Mouse (Mus musculus) olfactory bulb, adult 2 months (tissue): ENCODE results near the gene Hoxd3. TPM values are rescaled to one million over a fixed set of nuclear protein-coding genes. Genes with fewer than 3 reads are reported as not detected.
A peak's percentile ranks its signal among the peaks of the same experiment; 100 is the strongest.

Experiments used
- H3K27ac ChIP-seq: fragments of 200-500 bp; 2 replicates; pipeline ENCODE4 v1.5.1; 2012; ENCODE audit warnings: low read depth, low read length; ENCODE audit not compliant: insufficient read depth
- H3K4me1 ChIP-seq: fragments of 200-500 bp; 2 replicates; pipeline ENCODE4 v1.6.1; 2012; ENCODE audit warnings: low read length; ENCODE audit not compliant: control insufficient read depth, insufficient read depth
- H3K4me3 ChIP-seq: fragments of 200-500 bp; 2 replicates; pipeline ENCODE4 v1.5.1; 2012; ENCODE audit warnings: mild to moderate bottlenecking, low read depth, low read length, moderate library complexity; ENCODE audit not compliant: insufficient read depth
- CTCF ChIP-seq: fragments of 200-500 bp; IDR thresholded peaks from 2 replicates; pipeline ENCODE4 v1.5.1; 2012; ENCODE audit warnings: low read depth, mild to moderate bottlenecking, low read length, moderate library complexity; ENCODE audit not compliant: insufficient read depth
- POLR2A ChIP-seq: fragments of 200-500 bp; IDR thresholded peaks from 2 replicates; pipeline ENCODE4 v1.6.1; 2012; ENCODE audit warnings: mild to moderate bottlenecking, low read depth, low read length, moderate library complexity; ENCODE audit not compliant: insufficient read depth
- WGBS: fragments of 180-500 bp; shearing (Covaris S2); methylation state at CpG from one replicate; pipeline ENCODE4 v1.1.7; 2018; 5-methylcytosine and 5-hydroxymethylcytosine counted together
- polyA plus RNA-seq: library from polyadenylated mRNA; stranded (reverse); fragments of >200 nt; gene quantifications from 2 replicates; pipeline ENCODE4 v1.2.4, GENCODE M21; 2012; ENCODE audit warnings: low replicate concordance; ENCODE audit not compliant: missing spikeins, insufficient read depth, insufficient read length

The Hoxd3 gene
- polyA plus RNA-seq, 1 experiment = not detected

DNA sequence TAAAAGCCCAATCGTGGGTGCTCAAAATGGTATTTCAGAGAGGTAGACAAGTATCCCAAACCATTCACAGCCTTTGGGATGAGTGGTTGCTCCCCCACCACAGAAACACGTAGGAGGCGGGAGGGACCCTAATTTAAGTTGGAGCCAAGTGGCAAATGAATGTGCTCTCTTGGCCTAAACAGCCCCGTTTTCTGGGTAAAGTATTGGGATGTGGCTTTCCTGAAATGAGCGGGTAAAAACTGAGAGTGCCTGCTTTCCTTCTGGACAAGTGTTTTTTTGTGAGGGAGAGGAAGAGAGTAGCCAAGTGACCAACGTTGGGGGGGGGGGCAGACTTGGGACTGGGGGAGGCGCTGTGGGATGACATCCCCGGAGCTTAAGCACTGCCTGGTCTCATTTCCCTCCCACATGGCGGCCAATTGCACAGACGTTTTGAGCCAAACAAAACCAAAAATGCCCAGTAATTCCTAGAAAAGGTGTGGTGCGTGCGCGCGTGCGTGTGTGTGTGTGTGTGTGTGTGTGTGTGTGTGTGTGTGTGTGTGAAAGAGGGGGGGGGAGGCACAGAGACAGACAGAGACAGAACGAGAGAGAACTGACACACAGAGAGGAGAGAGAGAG, 691 bp upstream of the Hoxd3 start:
- WGBS = 3% methylated on average over 16 of the region's 16 CpGs
- no peak overlapping the region for H3K4me3 ChIP-seq
- H3K4me1 ChIP-seq = peaks cover 10% of the 10 kb centered on the region; the same call in 1 of the 2 replicates
- no peak overlapping the region for H3K27ac ChIP-seq
- TF ChIP-seq CTCF (no peak), POLR2A (no peak)

DNA sequence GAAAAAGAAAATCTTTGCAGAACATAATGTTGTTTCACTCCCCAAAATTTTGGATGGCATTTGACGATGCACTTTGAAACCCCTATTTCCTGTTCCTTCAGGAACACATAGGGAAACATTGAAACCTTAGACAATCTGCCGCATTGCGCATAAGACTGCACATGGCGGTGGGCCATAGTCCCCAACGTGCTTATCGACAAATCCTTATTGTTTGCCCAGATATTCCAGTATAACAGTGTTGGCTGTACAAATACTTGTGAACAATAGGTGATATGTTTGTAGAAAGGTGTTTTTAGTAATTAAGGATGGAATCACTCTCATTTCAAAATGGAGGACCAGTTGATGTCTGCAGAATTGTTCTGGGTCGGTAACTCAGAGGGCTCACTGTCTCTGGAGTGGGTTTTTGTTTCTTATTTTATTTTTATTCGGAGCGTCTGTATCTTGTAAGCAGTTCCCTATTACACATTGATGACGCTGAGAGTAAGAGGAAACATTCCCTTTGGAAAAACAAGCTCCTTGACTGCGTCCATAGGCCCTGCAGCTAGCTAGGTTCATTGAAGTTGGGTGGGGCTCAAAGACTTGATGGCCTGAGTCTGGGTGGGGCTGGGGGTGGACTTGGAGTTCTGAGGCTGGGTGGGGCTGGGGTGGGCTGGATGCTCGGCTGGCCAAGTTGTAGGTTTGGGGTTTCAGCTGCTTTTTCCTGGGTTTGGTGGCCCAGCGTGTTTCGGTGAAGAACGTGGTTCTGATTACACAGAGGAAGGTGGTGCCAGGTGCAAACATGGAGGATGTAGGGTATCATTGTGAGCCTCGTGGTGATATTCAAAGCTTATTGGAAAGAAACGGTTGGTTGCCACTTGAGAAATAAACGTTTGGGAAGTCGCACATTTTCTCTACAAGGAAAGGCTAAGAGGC, 1.8 kb downstream of the Hoxd3 start:
- H3K27ac ChIP-seq = no peak overlapping the region
- no peak overlapping the region for H3K4me3 ChIP-seq
- peaks cover 10% of the 10 kb centered on the region; the same call in 1 of the 2 replicates for H3K4me1 ChIP-seq
- TF ChIP-seq CTCF (no peak), POLR2A (no peak)
- 7% methylated on average over 19 of the region's 19 CpGs for WGBS

GRCm38 (mm10) chr2:74714156-74714789, 2.5 kb downstream of the Hoxd3 start:
- WGBS = 9% methylated on average over 18 of the region's 18 CpGs
- Histone ChIP-seq H3K27ac (no peak overlapping the region), H3K4me1 (peaks cover 10% of the 10 kb centered on the region; the same call in 1 of the 2 replicates), H3K4me3 (no peak overlapping the region)
- TF ChIP-seq POLR2A = no peak
- TF ChIP-seq CTCF = no peak

- no peak overlapping the region for H3K4me3 ChIP-seq
- H3K4me1 ChIP-seq = peaks cover 10% of the 10 kb centered on the region; the same call in 1 of the 2 replicates
- 1% methylated on average over 14 of the region's 14 CpGs for WGBS
- H3K27ac ChIP-seq = no peak overlapping the region
- no peak for TF ChIP-seq POLR2A
- no peak for TF ChIP-seq CTCF
These were observed 3.2 kb downstream of the Hoxd3 start for GRCm38 (mm10) chr2:74714881-74715280.

DNA sequence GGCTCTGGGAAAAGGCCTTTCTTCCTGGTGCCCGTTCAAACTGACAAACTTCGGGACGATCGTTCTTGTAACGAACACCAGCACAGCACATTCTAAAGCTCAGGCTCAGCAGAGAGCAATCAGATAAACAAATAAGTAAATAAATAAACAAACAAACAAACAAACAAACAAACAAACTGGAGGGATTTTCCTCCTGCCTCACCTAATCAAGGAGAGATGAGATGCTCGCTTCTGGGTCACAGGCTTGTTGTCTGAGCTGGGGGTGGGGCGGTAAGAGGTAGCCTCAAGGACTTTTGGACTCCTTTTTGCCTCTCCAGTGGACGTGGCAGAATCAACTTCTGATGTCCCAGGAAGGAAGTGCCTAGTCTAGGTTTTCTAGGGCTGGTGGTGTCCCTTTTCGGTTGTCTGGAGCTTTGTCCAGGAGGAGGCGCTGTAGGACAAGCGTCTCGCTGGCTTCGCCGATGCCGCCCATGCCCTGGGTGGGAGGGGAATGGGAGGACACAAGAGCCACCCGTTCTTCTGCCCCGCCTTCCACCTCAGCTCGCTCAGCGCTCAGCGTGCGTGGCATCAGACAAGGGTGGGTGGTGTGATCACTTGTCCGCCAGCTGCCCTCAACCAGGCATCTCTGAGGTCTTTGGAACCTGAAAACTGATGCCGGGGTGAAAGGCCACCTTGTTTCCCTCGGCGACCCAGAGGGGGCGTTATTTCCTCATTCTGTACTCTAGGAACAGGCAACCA, 3.9 kb downstream of the Hoxd3 start:
- H3K4me1 ChIP-seq = peaks cover 10% of the 10 kb centered on the region; the same call in 1 of the 2 replicates
- H3K4me3 ChIP-seq = peak overlapping the region; percentile 9; the same call in 1 of the 2 replicates

DNA sequence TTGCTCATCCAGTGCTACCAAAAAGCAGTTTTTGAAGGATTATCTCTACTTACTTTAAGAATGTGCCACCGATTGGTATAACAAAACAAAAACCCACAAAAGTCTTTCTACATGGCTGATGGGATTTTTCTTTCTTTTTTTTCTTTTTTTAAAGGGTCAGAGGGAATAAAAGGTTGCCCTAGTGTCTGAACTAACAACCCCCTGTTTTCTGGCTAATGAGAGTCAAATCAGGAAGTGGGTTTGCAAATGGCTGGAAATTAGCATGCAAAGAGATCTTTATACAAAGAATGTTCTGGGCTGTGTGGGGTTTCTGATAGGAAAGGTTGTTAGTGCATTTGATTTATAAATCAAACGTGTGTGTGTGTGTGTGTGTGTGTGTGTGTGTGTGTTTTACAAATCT, 8.7 kb downstream of the Hoxd3 start:
- H3K4me3 ChIP-seq = no peak overlapping the region
- WGBS = 7% methylated on average over 2 of the region's 2 CpGs
- H3K4me1 ChIP-seq = 0 out of 2 replicates have a peak, but pooled peaks cover 3% of the 10 kb centered on the region
- H3K27ac ChIP-seq = no peak overlapping the region
- no peak for TF ChIP-seq CTCF
- TF ChIP-seq POLR2A = no peak

More for the DNA sequence above, 3.9 kb downstream of the Hoxd3 start:
- H3K27ac ChIP-seq = no peak overlapping the region
- 4% methylated on average over 26 of the region's 26 CpGs for WGBS
- TF ChIP-seq POLR2A = no peak
- peak; percentile 68; the same call in 1 of the 2 replicates for TF ChIP-seq CTCF

DNA sequence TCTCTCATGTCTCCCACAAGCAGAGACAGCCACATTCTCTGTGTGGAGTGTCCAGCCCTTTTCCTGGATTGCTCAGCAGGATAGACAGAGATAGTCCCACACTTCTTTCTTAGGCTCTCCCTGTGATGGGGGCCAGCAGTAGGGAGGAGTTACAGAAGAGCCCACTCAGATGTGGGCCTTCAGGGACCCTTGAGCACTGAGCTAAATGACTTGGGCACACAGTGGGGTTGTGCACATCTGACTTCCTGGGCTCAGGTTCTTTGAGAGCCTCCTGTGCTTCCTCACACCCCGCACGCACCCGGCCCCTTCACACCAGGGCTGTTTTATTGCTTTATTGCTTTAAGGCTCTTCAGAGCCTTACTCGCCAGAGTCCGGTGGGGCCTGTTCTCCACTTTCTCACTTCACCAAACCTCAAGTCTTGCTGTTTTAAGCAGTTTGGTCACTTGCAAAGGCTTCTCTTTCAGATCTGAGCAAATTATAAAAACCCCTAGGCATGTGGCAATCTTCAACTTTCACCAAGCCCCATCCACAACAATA, 9.3 kb downstream of the Hoxd3 start:
- 8% methylated on average over 5 of the region's 5 CpGs for WGBS
- no peak overlapping the region for H3K4me3 ChIP-seq
- no peak overlapping the region for H3K27ac ChIP-seq
- no peaks in the 10 kb centered on the region for H3K4me1 ChIP-seq
- TF ChIP-seq POLR2A = no peak
- no peak for TF ChIP-seq CTCF

DNA sequence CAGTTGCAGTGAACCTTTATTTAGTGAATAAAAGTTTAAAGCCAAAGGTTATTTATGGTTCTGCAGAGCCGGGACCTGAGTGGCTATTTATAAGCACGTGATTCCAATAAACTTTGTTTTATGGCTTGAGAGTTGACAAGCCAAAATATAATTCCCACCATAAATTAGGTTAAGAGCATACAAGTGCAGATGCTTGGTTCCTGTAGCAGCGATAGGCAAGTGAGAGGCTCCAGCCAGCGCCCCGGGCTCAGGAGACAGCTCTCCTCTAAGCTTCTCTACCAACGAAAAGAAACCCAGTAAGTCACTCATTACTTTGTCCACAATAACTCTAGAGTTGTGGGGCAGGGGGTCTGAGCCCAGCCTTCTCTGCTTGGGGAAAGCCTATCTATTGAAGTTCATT, 10.2 kb downstream of the Hoxd3 start:
- Histone ChIP-seq H3K27ac (no peak overlapping the region), H3K4me3 (no peak overlapping the region), H3K4me1 (no peaks in the 10 kb centered on the region)
- 7% methylated on average over 6 of the region's 6 CpGs for WGBS
- no peak for TF ChIP-seq CTCF
- no peak for TF ChIP-seq POLR2A
